Mouse (Mus musculus): ENCODE data around the gene Dennd5a. TPM values are rescaled to one million over a fixed set of nuclear protein-coding genes. Genes with fewer than 3 reads are reported as not detected.

The Dennd5a gene
- total RNA-seq, 2 experiments from 2014 or later = 228 to 243 TPM

DNA sequence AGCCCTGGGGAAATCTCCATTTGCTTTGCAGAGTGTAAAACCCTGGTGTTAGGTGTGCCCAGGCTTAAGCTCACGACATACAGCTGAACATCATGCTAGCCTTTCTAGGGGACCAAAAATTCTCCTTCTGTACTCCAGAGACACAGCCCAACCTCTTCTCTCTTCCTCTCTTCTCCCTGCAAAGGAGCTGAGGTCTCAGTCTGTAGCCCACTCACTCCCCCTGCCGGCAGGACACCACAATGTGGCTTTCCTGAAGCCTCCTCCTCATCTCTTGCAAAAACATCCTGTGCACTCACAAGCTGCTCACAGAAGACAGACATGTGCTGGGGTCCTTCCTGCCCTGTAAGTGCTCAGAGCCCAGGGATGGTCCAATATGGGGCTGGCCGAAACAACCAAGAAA, 67.7 kb downstream of the Dennd5a start:
- intact Hi-C loops (cut with DNase I) = loop anchor here (2.0 to 10.0 kb wide), 2 partner anchors 100 to 138 kb away; partner anchors contain the start of gene Tmem9b
- peak; percentile 67 to 72 for DNase-seq (ENCODE audit: low spot score in 2 of 2)

GRCm38 (mm10) chr7:109891786-109892185, 68.5 kb downstream of the Dennd5a start:
- DNase-seq (ENCODE audit: low spot score in 2 of 2) = no peak
- intact Hi-C loops (cut with DNase I) = loop anchor here (2.0 to 10.0 kb wide), 2 partner anchors 99 to 137 kb away; partner anchors contain the start of gene Tmem9b

- intact Hi-C loops (cut with DNase I) = loop anchor here (10.0 kb wide), 1 partner anchor 135 kb away; the partner anchor contains the start of gene Tmem9b
- no peak for DNase-seq (ENCODE audit: low spot score in 2 of 2)
Observed at GRCm38 (mm10) chr7:109890256-109890655, 70.0 kb downstream of the Dennd5a start.

DNA sequence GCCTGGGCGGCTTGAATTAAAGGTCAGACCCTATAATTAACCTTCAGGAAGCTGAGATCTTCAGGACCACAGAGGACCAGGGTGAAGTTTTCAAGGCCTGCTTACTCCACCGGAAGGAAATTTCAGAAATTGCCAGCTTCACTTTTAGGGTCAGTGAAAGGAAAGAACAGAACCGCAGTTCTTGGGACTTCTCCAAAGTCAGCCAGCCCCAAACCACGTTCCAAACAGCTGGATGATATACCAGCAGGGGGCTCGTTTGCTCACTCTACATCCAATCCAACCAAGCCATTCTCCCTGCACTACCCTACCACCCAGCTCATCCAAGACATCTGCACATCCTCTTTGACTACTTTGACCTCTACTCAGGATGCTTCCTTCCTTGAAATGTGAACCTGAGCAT, 71.0 kb downstream of the Dennd5a start:
- intact Hi-C loops (cut with DNase I) = no loop called here
- DNase-seq (ENCODE audit: low spot score in 2 of 2) = no peak

GRCm38 (mm10) chr7:109886249-109886648, 74.0 kb downstream of the Dennd5a start:
- DNase-seq (ENCODE audit: low spot score in 2 of 2) = no peak
- intact Hi-C loops (cut with DNase I) = no loop called here

DNA sequence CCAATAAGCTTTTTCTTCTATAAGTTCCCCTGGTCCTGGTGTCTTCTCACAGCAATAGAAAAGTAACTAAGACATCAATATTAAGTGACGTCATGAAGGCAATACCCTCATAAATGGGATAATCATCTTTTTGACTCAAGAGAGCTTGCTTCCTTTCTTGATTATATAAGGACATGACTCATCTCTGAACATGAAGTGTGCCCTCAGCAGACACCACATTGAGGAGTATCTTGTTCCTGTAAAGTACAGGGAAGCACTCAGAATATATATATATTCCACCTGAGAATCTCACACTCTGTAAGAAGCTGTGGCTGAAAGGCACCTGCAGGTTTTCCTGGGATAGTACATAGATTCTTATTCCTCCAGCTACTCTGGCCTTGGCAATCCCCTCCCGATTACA, 77.7 kb downstream of the Dennd5a start:
- intact Hi-C loops (cut with DNase I) = no loop called here
- no peak for DNase-seq (ENCODE audit: low spot score in 2 of 2)

DNA sequence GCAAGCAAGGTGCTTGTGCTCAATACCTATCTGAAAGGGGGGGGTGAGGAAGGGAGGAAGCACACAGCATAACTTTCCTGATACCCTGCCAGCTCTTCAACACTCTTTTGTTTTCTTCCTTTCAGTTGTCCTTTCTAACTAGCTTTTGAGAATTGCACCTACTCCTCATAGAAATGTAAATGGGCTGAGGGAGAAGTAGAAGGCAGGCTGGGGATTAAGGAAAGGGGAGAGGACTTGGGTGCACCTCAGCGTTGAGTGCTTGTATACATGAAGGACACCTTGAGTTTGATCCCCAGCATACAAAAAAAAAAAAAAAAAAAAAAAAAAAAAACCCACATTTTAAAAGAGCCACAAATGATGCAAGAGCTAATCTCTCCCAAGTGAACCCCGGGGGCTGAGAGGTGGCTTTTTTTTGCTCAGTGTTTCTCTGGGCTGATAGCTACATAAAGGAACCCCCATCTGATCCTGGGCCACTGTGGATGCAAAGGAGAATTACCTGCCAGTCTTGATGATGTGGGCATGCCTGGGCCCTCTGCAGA, 78.6 kb downstream of the Dennd5a start:
- DNase-seq (ENCODE audit: low spot score in 2 of 2) = no peak
- intact Hi-C loops (cut with DNase I) = no loop called here

DNA sequence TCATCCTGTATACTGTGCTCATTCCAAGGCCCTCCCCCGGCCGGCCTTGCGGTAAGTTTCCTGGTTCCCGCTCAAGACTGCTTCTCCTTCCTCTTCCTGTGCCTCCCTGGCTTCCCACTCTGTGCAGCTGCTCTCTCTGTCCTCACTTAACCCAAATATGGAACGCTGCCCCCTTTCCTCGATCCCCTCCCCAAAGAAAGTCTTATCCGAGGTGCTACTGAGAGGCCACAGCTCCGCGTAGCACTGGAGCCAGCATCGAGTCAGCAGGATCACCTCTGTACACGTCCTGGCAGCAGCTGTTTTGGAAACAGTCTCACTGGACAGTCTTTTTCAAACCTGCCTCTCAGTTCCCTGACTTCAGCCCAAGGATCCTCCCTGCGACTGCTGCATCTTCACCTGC, 81.1 kb downstream of the Dennd5a start:
- intact Hi-C loops (cut with DNase I) = loop anchor here (5.0 kb wide), 1 partner anchor 87 kb away; no protein-coding TSS in a partner anchor
- DNase-seq (ENCODE audit: low spot score in 2 of 2) = no peak

DNA sequence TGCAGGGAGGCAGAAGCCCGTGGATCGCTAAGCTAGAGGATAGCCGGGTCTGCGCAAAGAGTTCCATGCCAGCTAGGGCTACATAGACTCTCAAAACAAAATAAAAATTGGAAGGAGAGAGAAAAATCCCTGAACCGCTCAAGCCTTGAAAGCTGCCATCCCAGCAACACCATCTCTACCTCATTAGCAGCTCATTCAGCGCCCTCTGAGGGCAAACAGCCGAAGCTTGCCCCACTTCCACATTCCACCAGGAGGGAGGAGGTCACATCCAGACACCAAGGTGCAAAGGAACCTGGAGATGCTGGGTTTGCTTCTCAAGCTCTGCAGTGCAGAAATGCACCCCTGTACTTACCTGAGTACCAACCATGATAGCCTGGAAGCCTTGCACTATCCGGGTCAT, 84.2 kb downstream of the Dennd5a start:
- no peak for DNase-seq (ENCODE audit: low spot score in 2 of 2)
- intact Hi-C loops (cut with DNase I) = loop anchor here (5.0 kb wide), 1 partner anchor 84 kb away; no protein-coding TSS in a partner anchor

GRCm38 (mm10) chr7:109875598-109875997, 84.7 kb downstream of the Dennd5a start:
- no peak for DNase-seq (ENCODE audit: low spot score in 2 of 2)
- intact Hi-C loops (cut with DNase I) = loop anchor here (5.0 kb wide), 1 partner anchor 83 kb away; no protein-coding TSS in a partner anchor

- intact Hi-C loops (cut with DNase I) = loop anchor here (5.0 kb wide), 1 partner anchor 83 kb away; no protein-coding TSS in a partner anchor
- DNase-seq (ENCODE audit: low spot score in 2 of 2) = no peak
Observed at GRCm38 (mm10) chr7:109875033-109875432, 85.2 kb downstream of the Dennd5a start.

GRCm38 (mm10) chr7:109873170-109873569, 87.1 kb downstream of the Dennd5a start:
- intact Hi-C loops (cut with DNase I) = no loop called here
- no peak for DNase-seq (ENCODE audit: low spot score in 2 of 2)

- intact Hi-C loops (cut with DNase I) = no loop called here
- no peak for DNase-seq (ENCODE audit: low spot score in 2 of 2)
Observed at GRCm38 (mm10) chr7:109871232-109871631, 89.0 kb downstream of the Dennd5a start.

DNA sequence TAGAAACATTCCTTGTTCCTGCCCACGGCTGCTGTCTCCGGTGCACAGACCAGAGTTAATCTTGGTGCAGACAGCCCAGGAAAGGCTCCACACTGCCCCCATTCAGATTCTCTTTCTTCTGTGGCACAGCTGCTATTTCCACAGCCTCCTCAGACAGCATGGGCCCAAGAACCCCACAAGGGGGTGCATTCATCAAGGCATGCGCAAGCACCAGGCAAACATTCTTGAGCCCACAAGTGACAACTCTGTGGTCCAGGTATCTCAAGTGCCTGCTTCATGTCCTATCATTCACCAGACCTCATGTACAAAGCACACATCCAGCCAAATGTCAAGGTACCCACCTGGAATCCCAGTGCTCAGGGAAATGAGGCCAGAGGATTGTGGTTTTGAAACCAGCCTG, 91.8 kb downstream of the Dennd5a start:
- no peak for DNase-seq (ENCODE audit: low spot score in 2 of 2)
- intact Hi-C loops (cut with DNase I) = no loop called here

- intact Hi-C loops (cut with DNase I) = no loop called here
- no peak for DNase-seq (ENCODE audit: low spot score in 2 of 2)
Observed at GRCm38 (mm10) chr7:109866643-109867042, 93.6 kb downstream of the Dennd5a start.

GRCm38 (mm10) chr7:109865370-109866229, 94.7 kb downstream of the Dennd5a start, which contains the start of gene Scube2:
Gene Scube2, minus strand, starts transcription at chr7:109865679.
- DNase-seq (ENCODE audit: low spot score in 2 of 2) = no peak
- intact Hi-C loops (cut with DNase I) = no loop called here

DNA sequence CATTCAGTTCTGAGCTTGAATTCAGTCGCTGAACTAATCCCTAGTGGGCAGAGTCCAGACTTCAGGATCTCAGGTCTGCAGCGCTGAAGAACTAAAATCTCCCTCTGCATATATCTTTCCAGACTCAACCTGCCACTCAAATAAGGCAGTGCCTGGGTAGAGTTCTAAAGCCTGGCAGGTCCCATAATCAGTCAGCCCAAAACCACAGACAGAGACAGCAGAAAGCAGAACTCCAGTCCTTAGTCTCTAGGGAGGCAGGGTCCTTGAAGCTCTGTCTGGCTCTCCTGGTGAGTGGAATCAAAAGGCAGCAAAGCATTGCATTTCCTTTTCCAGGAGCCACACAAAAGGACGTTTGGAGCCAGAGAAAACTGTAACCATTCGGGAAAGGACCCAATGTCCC, 96.7 kb downstream of the Dennd5a start:
- intact Hi-C loops (cut with DNase I) = no loop called here
- no peak for DNase-seq (ENCODE audit: low spot score in 2 of 2)

GRCm38 (mm10) chr7:109860162-109860561, 100.1 kb downstream of the Dennd5a start:
- intact Hi-C loops (cut with DNase I) = no loop called here

DNA sequence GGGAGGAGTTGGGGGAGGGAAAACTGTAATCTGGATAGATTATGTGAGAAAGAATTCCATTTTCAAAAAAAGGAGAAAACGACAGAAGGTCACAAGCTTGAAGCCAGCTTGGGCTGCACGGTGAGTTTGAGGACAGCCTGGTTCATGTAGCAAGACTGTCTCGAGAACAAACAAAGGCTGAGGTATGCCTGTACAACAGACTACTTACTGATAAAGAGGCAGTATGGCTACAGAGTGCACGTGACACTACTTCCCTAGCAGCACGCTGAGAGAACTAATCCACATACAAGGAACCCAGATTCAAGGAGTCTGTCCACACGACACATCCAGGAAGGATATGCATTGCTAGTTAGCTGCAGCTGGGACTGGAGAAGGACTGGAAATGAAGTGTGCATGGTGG, 100.9 kb downstream of the Dennd5a start:
- intact Hi-C loops (cut with DNase I) = no loop called here
- DNase-seq (ENCODE audit: low spot score in 2 of 2) = no peak

More at GRCm38 (mm10) chr7:109860162-109860561, 100.1 kb downstream of the Dennd5a start:
- DNase-seq (ENCODE audit: low spot score in 2 of 2) = no peak

DNA sequence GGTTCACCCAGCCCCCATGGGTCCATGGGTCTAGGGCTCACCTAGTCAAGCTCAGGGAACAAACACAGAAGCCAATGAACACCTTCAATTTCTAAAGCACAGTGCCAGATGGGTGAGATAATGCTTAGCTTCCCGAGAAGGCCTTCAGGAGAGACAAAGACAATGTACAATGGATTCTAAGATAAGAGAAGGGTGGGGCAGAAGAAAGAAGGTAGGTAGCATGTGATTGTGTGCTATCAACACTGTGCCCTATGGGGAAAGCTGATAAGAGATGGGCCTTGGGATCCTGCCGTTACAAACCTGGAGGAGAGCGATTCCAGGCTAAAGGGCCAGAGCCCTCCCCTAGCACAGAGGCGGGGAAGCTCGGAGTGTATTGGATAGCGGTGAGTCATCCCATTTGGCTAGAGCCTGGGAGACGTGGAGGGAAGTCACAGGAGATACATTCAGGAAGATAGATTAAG, 107.5 kb downstream of the Dennd5a start:
- peak in 1 of 2 experiments; percentile 26 for DNase-seq (ENCODE audit: low spot score in 2 of 2)
- intact Hi-C loops (cut with DNase I) = no loop called here

Measured in left cerebral cortex, postnatal 36 days (tissue).